Mouse (Mus musculus): Measurements from ENCODE around the gene Nap1l5. TPM values are rescaled to one million over a fixed set of nuclear protein-coding genes. Genes with fewer than 3 reads are reported as not detected.

The Nap1l5 gene
- total and polyA plus RNA-seq, 2 experiments from 2014 or later = 237 to 693 TPM

- ATAC-seq (ENCODE audit: low FRiP score) (no peak), DNase-seq (ENCODE audit: low spot score) (no peak)
- TF ChIP-seq CTCF (IDR thresholded peaks at IDR 0.05) = no peak
- Histone ChIP-seq H3K9ac (replicated peaks; ENCODE audit: low read length, poor library complexity, severe bottlenecking) (no peak overlapping the region), H3K4me2 (ENCODE audit: low read depth, low read length, poor library complexity, severe bottlenecking) (no peak overlapping the region), H3K27ac (ENCODE audit: low read depth, low read length) (no peak overlapping the region), H3K9me3 (ENCODE audit: low read length) (no peaks in the 10 kb centered on the region), H3K4me1 (ENCODE audit: insufficient read depth, low read length) (no peaks in the 10 kb centered on the region), H3K4me3 (ENCODE audit: low read depth, low read length) (no peak overlapping the region), H3K36me3 (ENCODE audit: insufficient read depth, low read length) (peaks cover 8% of the 10 kb centered on the region), H3K27me3 (ENCODE audit: insufficient read depth, low read length) (no peaks in the 10 kb centered on the region)
- WGBS = 71% methylated on average over 5 of the region's 5 CpGs
Measured at GRCm38 (mm10) chr6:58913971-58914370, 7.1 kb upstream of the Nap1l5 start.

GRCm38 (mm10) chr6:58913551-58913950 is 6.7 kb upstream of the Nap1l5 start:
- no peaks in the 10 kb centered on the region for H3K4me1 ChIP-seq (ENCODE audit: insufficient read depth, low read length)
- no peaks in the 10 kb centered on the region for H3K9me3 ChIP-seq (ENCODE audit: low read length)
- H3K36me3 ChIP-seq (ENCODE audit: insufficient read depth, low read length) = peaks cover 4% of the 10 kb centered on the region
- no peak for TF ChIP-seq CTCF (IDR thresholded peaks at IDR 0.05)
- no peaks in the 10 kb centered on the region for H3K27me3 ChIP-seq (ENCODE audit: insufficient read depth, low read length)
- 76% methylated on average over 3 of the region's 3 CpGs for WGBS
- H3K27ac ChIP-seq (ENCODE audit: low read depth, low read length) = no peak overlapping the region
- DNase-seq (ENCODE audit: low spot score) (no peak), ATAC-seq (ENCODE audit: low FRiP score) (no peak)
- no peak overlapping the region for H3K4me3 ChIP-seq (ENCODE audit: low read depth, low read length)
- H3K4me2 ChIP-seq (ENCODE audit: low read depth, low read length, poor library complexity, severe bottlenecking) = no peak overlapping the region
- no peak overlapping the region for H3K9ac ChIP-seq (replicated peaks; ENCODE audit: low read length, poor library complexity, severe bottlenecking)

- no peak overlapping the region for H3K9ac ChIP-seq (replicated peaks; ENCODE audit: low read length, poor library complexity, severe bottlenecking)
- H3K4me3 ChIP-seq (ENCODE audit: low read depth, low read length) = no peak overlapping the region
- H3K9me3 ChIP-seq (ENCODE audit: low read length) = no peaks in the 10 kb centered on the region
- H3K27me3 ChIP-seq (ENCODE audit: insufficient read depth, low read length) = no peaks in the 10 kb centered on the region
- WGBS = 80% methylated on average over 5 of the region's 5 CpGs
- no peak for DNase-seq (ENCODE audit: low spot score)
- no peak for TF ChIP-seq CTCF (IDR thresholded peaks at IDR 0.05)
- H3K27ac ChIP-seq (ENCODE audit: low read depth, low read length) = no peak overlapping the region
- H3K36me3 ChIP-seq (ENCODE audit: insufficient read depth, low read length) = peaks cover 4% of the 10 kb centered on the region; the same call in 1 of the 2 replicates
- no peak overlapping the region for H3K4me2 ChIP-seq (ENCODE audit: low read depth, low read length, poor library complexity, severe bottlenecking)
- ATAC-seq (ENCODE audit: low FRiP score) = no peak
- no peaks in the 10 kb centered on the region for H3K4me1 ChIP-seq (ENCODE audit: insufficient read depth, low read length)
Measured at GRCm38 (mm10) chr6:58912842-58913241, 6.0 kb upstream of the Nap1l5 start.

GRCm38 (mm10) chr6:58907791-58908190 is 915 bp upstream of the Nap1l5 start:
- Histone ChIP-seq H3K9me3 (ENCODE audit: low read length) (peaks cover 5% of the 10 kb centered on the region; the same call in 1 of the 2 replicates), H3K27me3 (ENCODE audit: insufficient read depth, low read length) (no peaks in the 10 kb centered on the region), H3K27ac (ENCODE audit: low read depth, low read length) (peak overlapping the region; percentile 88), H3K4me1 (ENCODE audit: insufficient read depth, low read length) (no peaks in the 10 kb centered on the region), H3K36me3 (ENCODE audit: insufficient read depth, low read length) (no peaks in the 10 kb centered on the region), H3K4me3 (ENCODE audit: low read depth, low read length) (no peak overlapping the region), H3K4me2 (ENCODE audit: low read depth, low read length, poor library complexity, severe bottlenecking) (no peak overlapping the region; the same call in 1 of the 2 replicates), H3K9ac (replicated peaks; ENCODE audit: low read length, poor library complexity, severe bottlenecking) (0 out of 2 replicates have a peak overlapping the region, but pooled peaks have one; percentile 26)
- DNase-seq (ENCODE audit: low spot score) (no peak), ATAC-seq (ENCODE audit: low FRiP score) (no peak; the same call in 1 of the 2 replicates)
- no peak for TF ChIP-seq CTCF (IDR thresholded peaks at IDR 0.05)
- 58% methylated on average over 2 of the region's 2 CpGs for WGBS

- 67% methylated on average over 8 of the region's 8 CpGs for WGBS
- peak overlapping the region; percentile 49 for H3K4me2 ChIP-seq (ENCODE audit: low read depth, low read length, poor library complexity, severe bottlenecking)
- H3K4me1 ChIP-seq (ENCODE audit: insufficient read depth, low read length) = no peaks in the 10 kb centered on the region
- DNase-seq (ENCODE audit: low spot score) (no peak), ATAC-seq (ENCODE audit: low FRiP score) (0 out of 2 replicates have a peak, but pooled peaks have one; percentile 1)
- peak overlapping the region; percentile 88 for H3K27ac ChIP-seq (ENCODE audit: low read depth, low read length)
- peak overlapping the region; percentile 51; the same call in 1 of the 2 replicates for H3K4me3 ChIP-seq (ENCODE audit: low read depth, low read length)
- peaks cover 5% of the 10 kb centered on the region; the same call in 1 of the 2 replicates for H3K9me3 ChIP-seq (ENCODE audit: low read length)
- 0 out of 2 replicates have a peak overlapping the region, but pooled peaks have one; percentile 26 for H3K9ac ChIP-seq (replicated peaks; ENCODE audit: low read length, poor library complexity, severe bottlenecking)
- H3K27me3 ChIP-seq (ENCODE audit: insufficient read depth, low read length) = no peaks in the 10 kb centered on the region
- H3K36me3 ChIP-seq (ENCODE audit: insufficient read depth, low read length) = no peaks in the 10 kb centered on the region
- TF ChIP-seq CTCF (IDR thresholded peaks at IDR 0.05) = no peak
Measured at GRCm38 (mm10) chr6:58907336-58907735, 460 bp upstream of the Nap1l5 start.

GRCm38 (mm10) chr6:58904551-58904950 is 2.3 kb downstream of the Nap1l5 start:
- Histone ChIP-seq H3K27ac (ENCODE audit: low read depth, low read length) (no peak overlapping the region), H3K4me2 (ENCODE audit: low read depth, low read length, poor library complexity, severe bottlenecking) (no peak overlapping the region), H3K4me3 (ENCODE audit: low read depth, low read length) (no peak overlapping the region), H3K27me3 (ENCODE audit: insufficient read depth, low read length) (no peaks in the 10 kb centered on the region), H3K9ac (replicated peaks; ENCODE audit: low read length, poor library complexity, severe bottlenecking) (no peak overlapping the region), H3K36me3 (ENCODE audit: insufficient read depth, low read length) (no peaks in the 10 kb centered on the region), H3K9me3 (ENCODE audit: low read length) (peaks cover 5% of the 10 kb centered on the region; the same call in 1 of the 2 replicates), H3K4me1 (ENCODE audit: insufficient read depth, low read length) (no peaks in the 10 kb centered on the region)
- WGBS = 46% methylated on average over 3 of the region's 3 CpGs
- ATAC-seq (ENCODE audit: low FRiP score) = no peak
- peak; percentile 71 for DNase-seq (ENCODE audit: low spot score)
- no peak for TF ChIP-seq CTCF (IDR thresholded peaks at IDR 0.05)
